Mouse (Mus musculus): Measurements from ENCODE around the gene Olfr1032.
"Not testable (repeated sequence)": the region's sequence is repeated elsewhere in the genome, so short reads cannot be mapped to it uniquely, and the experiment has no call there.

The Olfr1032 gene

GRCm38 (mm10) chr2:86005240-86005639 is at the start of gene Olfr1032:
Olfr1032 (plus strand) TSS chr2:86005540.
- POLR2A ChIA-PET, result no interaction called here
- CTCF ChIA-PET, result interaction anchor here in 1 of 4 experiments (0.6 kb wide), 1 partner anchor 680 kb away, joined by 3 read pairs; no protein-coding TSS in a partner anchor

GRCm38 (mm10) chr2:85973595-85973994 is 31.7 kb upstream of the Olfr1032 start, which contains the start of gene Olfr1029:
Olfr1029 (plus strand) TSS chr2:85973895.
- POLR2A ChIA-PET, result no interaction called here

GRCm38 (mm10) chr2:85978976-85979375 is 26.4 kb upstream of the Olfr1032 start, which contains the start of gene Olfr1030:
Olfr1030 (plus strand) TSS chr2:85979276.
- POLR2A ChIA-PET, result no interaction called here
- CTCF ChIA-PET, result no interaction called here

More at GRCm38 (mm10) chr2:85973595-85973994, 31.7 kb upstream of the Olfr1032 start, which contains the start of gene Olfr1029:
- CTCF ChIA-PET, result no interaction called here

- POLR2A ChIA-PET, result no interaction called here
- CTCF ChIA-PET, result no interaction called here
Observed at GRCm38 (mm10) chr2:85990004-85990403, 15.3 kb upstream of the Olfr1032 start, which contains the start of gene Olfr1031. Olfr1031 (plus strand) TSS chr2:85990304.

- CTCF ChIA-PET, POLR2A ChIA-PET: not testable (repeated sequence)
Observed at GRCm38 (mm10) chr2:86020406-86020805, 15.1 kb downstream of the Olfr1032 start, which contains the start of gene Olfr1033. Olfr1033 (plus strand) TSS chr2:86020633.

- CTCF ChIA-PET, POLR2A ChIA-PET: not testable (repeated sequence)
Observed at GRCm38 (mm10) chr2:86021518-86021917, 16.2 kb downstream of the Olfr1032 start.

- POLR2A ChIA-PET, result no interaction called here
- CTCF ChIA-PET, result no interaction called here
Observed at GRCm38 (mm10) chr2:86045561-86045960, 40.2 kb downstream of the Olfr1032 start, which contains the start of gene Olfr1034. Olfr1034 (plus strand) TSS chr2:86045861.

- POLR2A ChIA-PET, CTCF ChIA-PET: not testable (repeated sequence)
Observed at GRCm38 (mm10) chr2:86050777-86051176, 45.4 kb downstream of the Olfr1032 start.

Measured in embryonic stem cell, embryonic (primary cell).